Mouse (Mus musculus): ENCODE data around the gene Kcnd1. TPM values are rescaled to one million over a fixed set of nuclear protein-coding genes. Genes with fewer than 3 reads are reported as not detected.

Kcnd1 gene
- total RNA-seq (2021) (under 1 TPM; 0.21 to 0.27 TPM), polyA plus RNA-seq (2012; rRNA removed) (0.59 and 1.2 TPM in 2 replicates)
- long read RNA-seq = 0 reads

DNA sequence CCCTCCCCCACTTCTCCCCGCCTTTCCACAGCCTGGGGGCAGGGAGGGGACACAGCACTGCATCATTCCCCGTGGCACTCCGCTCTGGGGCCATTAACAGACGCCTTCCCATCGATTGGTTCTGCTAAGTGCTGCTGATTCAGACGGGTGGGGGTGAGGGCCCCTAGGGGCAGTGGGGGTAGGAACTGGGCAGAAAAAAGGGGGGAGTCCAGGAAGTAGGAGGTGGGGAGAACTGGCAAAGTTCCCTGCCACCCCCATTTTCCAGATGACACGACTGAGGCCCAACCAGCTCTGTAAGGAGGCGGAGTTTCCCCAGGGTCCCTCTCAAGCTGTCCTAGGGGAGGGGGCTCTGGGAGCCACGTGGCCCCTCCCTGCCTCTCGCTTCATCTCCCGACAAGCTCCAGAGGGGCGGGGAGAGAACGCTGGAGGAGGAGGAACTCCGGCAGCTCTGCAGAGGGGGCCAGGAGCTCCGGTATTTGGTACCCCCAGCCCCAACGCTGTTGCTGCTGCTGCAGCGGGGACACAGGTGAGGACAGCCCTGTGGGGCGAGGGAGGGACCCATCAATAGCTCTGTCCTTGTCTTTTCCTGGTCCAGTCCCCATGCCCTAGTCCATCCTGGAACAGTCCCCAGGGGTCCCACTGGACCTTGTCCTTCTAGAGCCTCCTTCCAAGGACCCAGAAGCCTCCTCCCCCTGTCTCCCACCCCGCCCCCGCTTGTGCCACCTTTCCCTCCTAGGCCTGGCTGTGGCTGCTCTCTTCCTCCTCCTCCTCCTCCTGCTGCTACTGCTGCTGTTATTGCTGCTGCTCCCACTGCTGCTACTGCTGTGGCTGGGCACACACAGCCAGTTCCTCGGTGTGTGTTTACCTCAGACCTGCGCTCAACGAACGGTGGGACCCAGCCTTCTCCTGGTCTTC, at the start of gene Kcnd1:
Kcnd1 (plus strand) TSS at position 425 of the 915 bp plus-strand sequence.
- Histone ChIP-seq H3K4me3 (peak within 1 kb of the TSS; percentile 5; the same call in 1 of the 2 replicates), H3K4me1 (ENCODE audit: control insufficient read depth, insufficient read depth, low read length) (no peaks in the 10 kb centered on the region), H3K9ac (ENCODE audit: low read depth, low read length) (peak within 1 kb of the TSS; percentile 42), H3K27me3 (ENCODE audit: control insufficient read depth, insufficient read depth, low read length) (no peaks in the 10 kb centered on the region), H3K27ac (no peak within 1 kb of the TSS), H3K79me2 (replicated peaks; ENCODE audit: control insufficient read depth, insufficient read depth, low read length) (no peaks in the 10 kb centered on the region), H3K36me3 (ENCODE audit: control insufficient read depth, insufficient read depth, low read length) (no peaks in the 10 kb centered on the region)
- intact Hi-C loops (cut with DNase I) = no loop called here
- 13% methylated on average over 23 of the region's 24 CpGs for WGBS
- DNase-seq = peak; percentile 9 to 36
- TF ChIP-seq CTCF (IDR thresholded peaks at IDR 0.05) (no peak), POLR2A (IDR thresholded peaks at IDR 0.05; ENCODE audit: insufficient read depth, low read depth, low read length) (no peak), EP300 (IDR thresholded peaks at IDR 0.05; ENCODE audit: insufficient read depth, low read depth, low read length) (no peak)

DNA sequence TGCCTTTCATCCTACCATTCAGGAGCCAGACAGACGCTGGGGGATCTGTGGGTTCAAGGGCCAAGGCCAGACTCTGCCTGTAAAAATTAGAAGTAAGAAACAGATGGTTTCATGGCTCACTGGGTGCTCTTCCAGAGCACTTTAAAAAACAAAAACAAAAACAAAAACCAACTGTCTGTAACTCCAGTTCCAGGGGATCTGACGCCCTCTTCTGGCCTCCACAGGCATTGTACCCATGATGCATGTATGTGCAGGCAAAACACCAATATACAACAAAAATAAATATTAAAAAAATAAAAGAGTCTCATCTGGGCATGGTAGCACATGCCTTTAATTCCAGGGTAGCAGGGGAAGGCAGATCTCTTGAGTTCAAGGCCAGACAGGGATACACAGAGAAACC, 49.3 kb upstream of the Kcnd1 start:
- Histone ChIP-seq H3K27me3 (ENCODE audit: control insufficient read depth, insufficient read depth, low read length) (no peaks in the 10 kb centered on the region), H3K4me1 (ENCODE audit: control insufficient read depth, insufficient read depth, low read length) (no peaks in the 10 kb centered on the region; the same call in 1 of the 2 replicates), H3K36me3 (ENCODE audit: control insufficient read depth, insufficient read depth, low read length) (no peaks in the 10 kb centered on the region), H3K79me2 (replicated peaks; ENCODE audit: control insufficient read depth, insufficient read depth, low read length) (no peaks in the 10 kb centered on the region), H3K4me3 (no peak overlapping the region), H3K27ac (no peak overlapping the region), H3K9ac (ENCODE audit: low read depth, low read length) (no peak overlapping the region)
- WGBS = 54% methylated on average over 2 of the region's 2 CpGs
- intact Hi-C loops (cut with DNase I) = loop anchor here (10.0 kb wide), 1 partner anchor 348 kb away; no protein-coding TSS in a partner anchor
- no peak for DNase-seq
- peak; percentile 62 for TF ChIP-seq CTCF (IDR thresholded peaks at IDR 0.05)
- TF ChIP-seq EP300 (IDR thresholded peaks at IDR 0.05; ENCODE audit: insufficient read depth, low read depth, low read length) = no peak

DNA sequence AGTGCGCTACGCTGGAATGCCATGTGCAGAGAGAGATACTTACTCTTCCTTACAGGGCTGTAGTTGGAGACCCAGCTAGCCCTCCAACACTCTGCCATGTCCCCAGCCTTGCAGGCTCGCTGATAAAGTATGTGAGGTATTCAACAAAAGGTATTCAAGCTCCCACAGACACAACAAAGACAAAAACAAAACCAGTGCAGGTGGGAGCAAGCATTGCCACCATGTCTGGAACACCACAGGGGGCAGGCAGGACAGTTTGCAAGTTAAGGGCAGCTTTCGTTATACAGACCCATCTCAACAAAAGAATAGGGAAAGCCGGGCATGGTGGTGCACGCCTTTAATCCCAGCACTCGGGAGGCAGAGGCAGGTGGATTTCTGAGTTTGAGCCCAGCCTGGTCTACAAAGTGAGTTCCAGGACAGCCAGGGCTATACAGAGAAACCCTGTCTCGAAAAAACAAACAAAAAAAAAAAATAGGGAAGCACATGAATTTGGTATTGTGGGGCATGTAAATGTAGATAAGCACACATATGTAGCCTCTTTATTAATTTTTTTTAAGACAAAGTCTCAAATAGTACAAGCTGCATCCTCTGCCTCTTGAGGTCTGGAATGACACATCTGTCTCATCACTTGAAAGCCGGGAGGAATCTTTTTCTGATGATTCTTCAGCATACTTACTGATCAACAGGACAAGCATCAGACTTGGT, 46.4 kb upstream of the Kcnd1 start:
- no peaks in the 10 kb centered on the region for H3K79me2 ChIP-seq (replicated peaks; ENCODE audit: control insufficient read depth, insufficient read depth, low read length)
- no peaks in the 10 kb centered on the region for H3K36me3 ChIP-seq (ENCODE audit: control insufficient read depth, insufficient read depth, low read length)
- no peak for DNase-seq
- 63% methylated on average over 9 of the region's 9 CpGs for WGBS
- H3K4me1 ChIP-seq (ENCODE audit: control insufficient read depth, insufficient read depth, low read length) = no peaks in the 10 kb centered on the region; the same call in 1 of the 2 replicates
- no peak overlapping the region for H3K27ac ChIP-seq
- H3K9ac ChIP-seq (ENCODE audit: low read depth, low read length) = no peak overlapping the region
- TF ChIP-seq EP300 (IDR thresholded peaks at IDR 0.05; ENCODE audit: insufficient read depth, low read depth, low read length) (no peak), CTCF (IDR thresholded peaks at IDR 0.05) (no peak), POLR2A (IDR thresholded peaks at IDR 0.05; ENCODE audit: insufficient read depth, low read depth, low read length) (no peak)
- intact Hi-C loops (cut with DNase I) = loop anchor here (1.0 to 10.0 kb wide), 3 partner anchors 22 to 351 kb away; no protein-coding TSS in a partner anchor
- H3K4me3 ChIP-seq = no peak overlapping the region
- no peaks in the 10 kb centered on the region for H3K27me3 ChIP-seq (ENCODE audit: control insufficient read depth, insufficient read depth, low read length)

DNA sequence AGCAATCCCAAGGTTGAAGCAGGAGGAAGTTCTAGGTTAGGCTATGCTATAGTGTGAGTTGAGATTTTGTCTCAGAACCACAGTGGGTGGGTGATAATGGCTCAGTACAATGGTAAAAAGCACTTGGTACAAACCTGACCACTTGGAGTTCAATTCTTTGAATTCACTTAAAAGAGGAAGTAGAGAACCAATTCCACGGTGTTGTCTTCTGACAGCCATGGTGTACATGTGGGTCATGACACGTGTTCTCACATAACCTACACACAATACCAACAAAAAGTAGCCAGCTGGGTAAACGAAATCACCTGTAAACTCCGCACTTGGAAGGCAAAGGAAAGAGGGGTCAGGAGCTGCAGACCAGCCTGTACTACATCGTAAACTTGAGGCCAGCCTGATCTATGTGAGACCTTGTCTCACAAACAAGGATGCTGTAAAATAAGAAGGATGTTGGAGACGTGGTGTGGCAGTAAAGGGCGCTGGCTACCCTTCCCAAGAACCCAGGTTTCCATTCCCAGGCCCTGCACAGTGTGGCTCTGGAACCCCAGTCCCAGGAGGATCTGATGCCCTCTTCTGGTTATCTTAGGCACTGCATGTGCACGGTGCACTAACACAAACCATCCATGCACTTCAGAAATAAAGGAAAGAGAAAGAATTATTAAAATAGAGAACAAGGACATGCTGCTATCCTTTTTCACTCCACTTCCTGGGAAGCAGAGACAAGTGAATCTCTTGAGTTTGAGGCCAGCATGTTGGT, 45.6 kb upstream of the Kcnd1 start:
- no peaks in the 10 kb centered on the region for H3K79me2 ChIP-seq (replicated peaks; ENCODE audit: control insufficient read depth, insufficient read depth, low read length)
- no peak overlapping the region for H3K9ac ChIP-seq (ENCODE audit: low read depth, low read length)
- intact Hi-C loops (cut with DNase I) = loop anchor here (1.0 to 10.0 kb wide), 3 partner anchors 23 to 352 kb away; no protein-coding TSS in a partner anchor
- peak; percentile 37 to 52 for DNase-seq
- H3K4me3 ChIP-seq = no peak overlapping the region
- no peaks in the 10 kb centered on the region for H3K36me3 ChIP-seq (ENCODE audit: control insufficient read depth, insufficient read depth, low read length)
- no peaks in the 10 kb centered on the region for H3K27me3 ChIP-seq (ENCODE audit: control insufficient read depth, insufficient read depth, low read length)
- 44% methylated on average over 8 of the region's 8 CpGs for WGBS
- no peak for TF ChIP-seq POLR2A (IDR thresholded peaks at IDR 0.05; ENCODE audit: insufficient read depth, low read depth, low read length)
- TF ChIP-seq CTCF (IDR thresholded peaks at IDR 0.05) = peak; percentile 83
- TF ChIP-seq EP300 (IDR thresholded peaks at IDR 0.05; ENCODE audit: insufficient read depth, low read depth, low read length) = no peak
- H3K27ac ChIP-seq = no peak overlapping the region
- no peaks in the 10 kb centered on the region; the same call in 1 of the 2 replicates for H3K4me1 ChIP-seq (ENCODE audit: control insufficient read depth, insufficient read depth, low read length)

DNA sequence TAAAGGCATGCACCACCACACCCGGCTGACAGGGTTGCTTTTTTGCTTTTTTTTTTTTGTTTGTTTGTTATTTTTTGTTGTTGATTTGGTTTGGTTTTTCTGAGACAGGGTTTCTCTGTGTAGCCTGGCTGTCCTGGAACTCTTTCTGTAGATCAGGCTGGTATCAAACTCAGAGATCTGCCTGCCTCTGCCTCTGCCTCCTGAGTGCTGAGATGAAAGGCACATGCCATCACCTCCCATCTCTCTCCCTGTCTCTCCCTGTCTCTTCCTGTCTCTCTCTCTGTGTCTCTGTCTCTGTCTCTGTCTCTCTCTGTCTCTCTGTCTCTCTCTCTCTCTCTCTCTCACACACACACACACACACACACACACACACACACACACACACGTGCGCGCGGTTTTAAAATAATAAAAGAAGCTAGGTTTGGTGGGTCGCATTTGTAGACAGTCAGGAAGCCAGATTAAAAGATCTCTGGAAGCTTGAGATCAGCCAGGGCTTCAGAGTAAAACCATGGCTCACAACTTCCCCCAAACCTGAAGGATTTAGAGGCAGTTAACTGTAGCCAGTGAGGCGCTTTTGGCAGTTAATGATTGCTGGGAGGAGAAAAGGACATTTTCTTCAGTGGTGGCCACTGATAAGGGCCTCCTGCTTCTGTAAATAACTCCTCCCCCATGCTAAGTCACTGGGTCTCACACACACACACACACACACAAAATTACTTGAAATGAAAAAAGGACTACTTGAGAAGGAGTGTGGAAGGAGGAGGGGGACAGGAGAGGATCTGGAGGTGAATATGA, 43.4 kb upstream of the Kcnd1 start:
- TF ChIP-seq EP300 (IDR thresholded peaks at IDR 0.05; ENCODE audit: insufficient read depth, low read depth, low read length) = no peak
- TF ChIP-seq CTCF (IDR thresholded peaks at IDR 0.05) = no peak
- no peak for TF ChIP-seq POLR2A (IDR thresholded peaks at IDR 0.05; ENCODE audit: insufficient read depth, low read depth, low read length)
- intact Hi-C loops (cut with DNase I) = loop anchor here (5.0 to 10.0 kb wide), 2 partner anchors 46 to 354 kb away; no protein-coding TSS in a partner anchor

More for the DNA sequence above, 43.4 kb upstream of the Kcnd1 start:
- H3K27ac ChIP-seq = no peak overlapping the region
- no peaks in the 10 kb centered on the region for H3K36me3 ChIP-seq (ENCODE audit: control insufficient read depth, insufficient read depth, low read length)
- no peak overlapping the region for H3K4me3 ChIP-seq
- WGBS = 65% methylated on average over 7 of the region's 7 CpGs
- no peaks in the 10 kb centered on the region; the same call in 1 of the 2 replicates for H3K4me1 ChIP-seq (ENCODE audit: control insufficient read depth, insufficient read depth, low read length)
- no peaks in the 10 kb centered on the region for H3K79me2 ChIP-seq (replicated peaks; ENCODE audit: control insufficient read depth, insufficient read depth, low read length)
- DNase-seq = no peak
- no peaks in the 10 kb centered on the region for H3K27me3 ChIP-seq (ENCODE audit: control insufficient read depth, insufficient read depth, low read length)
- H3K9ac ChIP-seq (ENCODE audit: low read depth, low read length) = no peak overlapping the region

All from heart, adult 2 months (tissue).